Mouse (Mus musculus) intestine, embryonic 14.5 days (tissue): ENCODE results near the gene Nedd4. TPM values are rescaled to one million over a fixed set of nuclear protein-coding genes. Genes with fewer than 3 reads are reported as not detected.

Source experiments
- ATAC-seq: fragments of 200-750 bp; cut with Nextera tagmentation; replicated peaks from 2 replicates; pipeline ENCODE4 v1.8.0; 2017; ENCODE audit warnings: low read depth, moderate number of reproducible peaks, moderate TSS enrichment, moderate library complexity; ENCODE audit not compliant: low FRiP score, low TSS enrichment
- DNase-seq: peaks from one replicate; pipeline ENCODE4 v3.0.0-alpha.2; 2018; ENCODE audit warnings: low spot score
- H3K27ac ChIP-seq: fragments of 300-500 bp; sonication (generic); 2 replicates; pipeline ENCODE4 v1.5.1; 2014; ENCODE audit warnings: low read depth, mild to moderate bottlenecking, control low read depth
- H3K27me3 ChIP-seq: fragments of 300-500 bp; sonication (generic); replicated peaks from 2 replicates; pipeline ENCODE4 v1.6.1; 2014; ENCODE audit warnings: low read length, control low read depth; ENCODE audit not compliant: control insufficient read depth, insufficient read depth
- H3K36me3 ChIP-seq: fragments of 300-500 bp; sonication (generic); 2 replicates; pipeline ENCODE4 v1.6.1; 2014; ENCODE audit warnings: low read length, control low read depth; ENCODE audit not compliant: control insufficient read depth, insufficient read depth
- H3K4me1 ChIP-seq: fragments of 300-500 bp; sonication (generic); replicated peaks from 2 replicates; pipeline ENCODE4 v1.6.1; 2014; ENCODE audit warnings: low read length, control low read depth, mixed read lengths; ENCODE audit not compliant: control insufficient read depth, insufficient read depth
- H3K4me2 ChIP-seq: fragments of 300-500 bp; sonication (generic); 2 replicates; pipeline ENCODE4 v1.6.1; 2014; ENCODE audit warnings: low read length
- H3K4me3 ChIP-seq: fragments of 300-500 bp; sonication (generic); 2 replicates; pipeline ENCODE4 v1.5.1; 2014; ENCODE audit warnings: low read depth, low read length, control low read depth, mixed read lengths
- H3K9ac ChIP-seq: fragments of 300-500 bp; sonication (generic); 2 replicates; pipeline ENCODE4 v1.6.1; 2014; ENCODE audit warnings: mild to moderate bottlenecking, low read length
- H3K9me3 ChIP-seq: fragments of 300-500 bp; sonication (generic); 2 replicates; pipeline ENCODE4 v1.6.1; 2016; ENCODE audit warnings: low read length, control low read depth; ENCODE audit not compliant: control insufficient read depth
- WGBS: fragments of 180-500 bp; shearing (Covaris S2); extraction: QIAGEN DNeasy Blood & Tissue Kit; methylation state at CpG from one replicate; pipeline ENCODE4 v1.1.7; 2014; 5-methylcytosine and 5-hydroxymethylcytosine counted together
- polyA plus RNA-seq: library from polyadenylated mRNA; unstranded; fragments of >200 nt; fragmentation: Nextera tagmentation; extraction: Ambion mirVana; gene quantifications from 2 replicates; pipeline ENCODE4 v1.2.1, GENCODE M21; 2014

Nedd4 gene
- polyA plus RNA-seq, 1 experiment from 2014 or later = 671 TPM

DNA sequence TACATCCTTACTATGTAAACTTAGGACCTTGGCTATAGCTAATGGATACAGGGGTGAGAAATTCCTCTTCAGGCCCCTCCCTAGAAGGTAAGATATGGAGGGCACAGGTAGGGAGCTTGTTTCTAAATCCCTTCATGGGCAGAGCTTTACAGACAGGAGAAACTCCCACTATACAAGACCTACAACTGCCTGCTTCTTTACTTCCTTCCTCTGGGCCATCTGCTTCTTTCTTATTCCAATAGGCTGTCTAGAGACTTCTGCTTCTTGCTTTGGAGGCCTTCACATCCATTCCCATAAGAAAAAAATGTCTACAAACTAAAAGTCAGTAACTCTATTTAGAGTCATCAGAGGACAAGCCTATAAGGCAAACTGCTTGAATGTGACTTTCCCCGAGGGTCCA lies 125.6 kb downstream of the Nedd4 start:
- Histone ChIP-seq H3K27ac (no peak overlapping the region), H3K4me1 (peaks cover 11% of the 10 kb centered on the region), H3K36me3 (no peaks in the 10 kb centered on the region), H3K9me3 (no peaks in the 10 kb centered on the region), H3K4me3 (no peak overlapping the region), H3K4me2 (no peak overlapping the region), H3K27me3 (no peaks in the 10 kb centered on the region), H3K9ac (no peak overlapping the region)
- DNase-seq (no peak), ATAC-seq (no peak)
- WGBS = 72% methylated on average over 1 of the region's 1 CpGs

DNA sequence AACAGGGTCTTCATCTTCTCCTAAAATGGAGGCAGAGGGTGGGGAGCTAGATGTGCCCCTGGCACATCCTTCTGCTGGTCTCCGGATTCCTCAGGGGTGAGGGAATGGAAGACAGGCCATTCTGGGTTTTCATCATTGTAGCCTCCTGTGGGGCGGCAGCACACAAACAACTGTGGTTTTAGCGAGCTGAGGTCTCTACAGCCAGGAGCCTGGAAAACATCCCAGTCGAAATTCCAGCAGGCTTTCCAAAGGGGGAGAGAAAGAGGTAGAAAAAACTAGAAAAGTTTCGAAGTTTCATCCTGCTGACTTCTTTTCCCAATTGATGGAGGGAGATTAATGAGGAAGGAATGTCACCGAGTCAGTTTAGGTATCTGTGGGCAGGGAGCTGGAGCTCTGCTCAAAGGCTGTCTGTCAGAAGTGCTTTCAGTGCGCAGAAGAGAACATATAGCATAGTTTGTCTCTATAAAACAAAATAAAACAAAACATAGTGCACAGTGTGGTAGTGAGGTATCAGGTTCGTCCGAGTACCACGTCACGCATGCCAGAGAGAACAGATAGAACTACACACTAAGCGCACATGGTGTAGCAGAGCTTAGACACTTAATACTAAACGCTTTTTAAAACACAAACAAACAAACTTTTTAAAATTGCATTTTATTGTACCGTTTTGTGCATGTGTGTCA lies 128.5 kb downstream of the Nedd4 start:
- Histone ChIP-seq H3K36me3 (no peaks in the 10 kb centered on the region), H3K9ac (no peak overlapping the region), H3K9me3 (no peaks in the 10 kb centered on the region), H3K4me2 (no peak overlapping the region; the same call in 1 of the 2 replicates), H3K4me3 (no peak overlapping the region), H3K4me1 (peaks cover 11% of the 10 kb centered on the region), H3K27me3 (no peaks in the 10 kb centered on the region), H3K27ac (peak overlapping the region; percentile 67)
- WGBS = 47% methylated on average over 14 of the region's 14 CpGs
- no peak for ATAC-seq
- no peak for DNase-seq

DNA sequence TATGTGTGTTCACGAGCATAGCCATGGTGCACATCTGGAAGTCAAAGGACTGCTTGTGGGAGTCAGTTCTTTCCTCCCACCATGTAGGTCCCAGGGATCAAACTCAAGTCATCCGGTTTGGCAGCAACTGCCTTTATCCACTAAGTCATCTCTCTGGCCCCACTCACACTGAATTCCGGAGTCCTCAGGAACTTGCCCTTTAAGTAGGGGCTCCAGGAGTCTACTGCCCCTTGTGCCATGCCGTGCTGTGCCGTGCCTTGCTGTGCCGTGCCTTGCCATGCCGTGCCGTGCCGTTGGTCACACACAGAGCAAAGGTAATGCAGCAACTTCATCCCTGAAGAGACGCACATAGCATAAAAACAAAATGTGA lies 129.1 kb downstream of the Nedd4 start:
- 52% methylated on average over 10 of the region's 10 CpGs for WGBS
- no peak for ATAC-seq
- H3K4me2 ChIP-seq = no peak overlapping the region

DNA sequence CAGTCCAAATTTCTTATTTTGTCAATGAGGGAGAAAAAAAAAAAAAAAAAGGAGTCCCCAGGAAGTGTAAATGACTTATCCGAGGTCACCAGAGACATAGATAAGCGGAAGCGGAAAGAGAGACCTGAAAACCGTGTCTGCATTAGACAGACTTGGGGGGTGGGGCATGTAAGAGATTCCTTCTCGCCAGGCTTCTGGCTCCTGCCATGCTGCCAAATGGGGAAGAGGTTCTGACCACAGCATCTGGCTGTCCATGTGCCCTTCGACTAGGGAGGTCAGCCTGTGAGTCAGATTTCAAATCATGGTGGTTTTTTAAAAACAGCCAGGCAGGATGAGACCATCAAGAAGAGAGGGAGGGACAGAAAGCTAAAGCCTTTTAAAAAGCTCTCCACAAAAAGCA lies 129.5 kb downstream of the Nedd4 start:
- Histone ChIP-seq H3K9ac (no peak overlapping the region), H3K4me2 (no peak overlapping the region), H3K9me3 (no peaks in the 10 kb centered on the region), H3K36me3 (no peaks in the 10 kb centered on the region), H3K27me3 (no peaks in the 10 kb centered on the region), H3K4me1 (peaks cover 14% of the 10 kb centered on the region), H3K27ac (no peak overlapping the region), H3K4me3 (no peak overlapping the region)
- ATAC-seq (no peak), DNase-seq (no peak)
- 28% methylated on average over 6 of the region's 6 CpGs for WGBS

More for the DNA sequence above, 129.1 kb downstream of the Nedd4 start:
- no peaks in the 10 kb centered on the region for H3K36me3 ChIP-seq
- H3K27me3 ChIP-seq = no peaks in the 10 kb centered on the region
- no peak overlapping the region for H3K4me3 ChIP-seq
- peaks cover 14% of the 10 kb centered on the region for H3K4me1 ChIP-seq
- no peak overlapping the region for H3K9ac ChIP-seq
- H3K27ac ChIP-seq = peak overlapping the region; percentile 67; the same call in 1 of the 2 replicates
- no peak for DNase-seq
- no peaks in the 10 kb centered on the region for H3K9me3 ChIP-seq

DNA sequence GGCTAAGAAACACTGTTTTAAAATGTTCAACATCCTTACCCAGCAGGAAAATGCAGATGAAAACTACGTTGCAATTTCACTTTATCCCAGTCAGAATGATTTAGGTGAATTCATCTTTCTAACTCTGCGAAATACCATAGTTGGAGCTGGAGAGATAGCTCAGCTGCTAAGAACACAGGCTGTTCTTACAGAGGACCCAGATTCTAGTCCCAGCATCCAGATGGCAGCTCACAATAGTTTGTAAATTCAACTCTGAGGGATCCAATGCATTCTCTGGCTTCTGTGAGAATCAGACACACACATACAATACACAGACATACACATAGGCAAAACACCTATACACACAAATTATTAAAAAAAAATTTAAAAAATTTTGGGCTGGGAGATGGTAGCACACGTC lies 133.1 kb downstream of the Nedd4 start:
- no peaks in the 10 kb centered on the region for H3K9me3 ChIP-seq
- H3K9ac ChIP-seq = no peak overlapping the region
- peaks cover 18% of the 10 kb centered on the region for H3K4me1 ChIP-seq
- no peaks in the 10 kb centered on the region for H3K36me3 ChIP-seq
- ATAC-seq (no peak), DNase-seq (no peak)
- H3K4me3 ChIP-seq = no peak overlapping the region
- 77% methylated on average over 3 of the region's 3 CpGs for WGBS
- H3K4me2 ChIP-seq = no peak overlapping the region
- H3K27me3 ChIP-seq = no peaks in the 10 kb centered on the region
- H3K27ac ChIP-seq = no peak overlapping the region

DNA sequence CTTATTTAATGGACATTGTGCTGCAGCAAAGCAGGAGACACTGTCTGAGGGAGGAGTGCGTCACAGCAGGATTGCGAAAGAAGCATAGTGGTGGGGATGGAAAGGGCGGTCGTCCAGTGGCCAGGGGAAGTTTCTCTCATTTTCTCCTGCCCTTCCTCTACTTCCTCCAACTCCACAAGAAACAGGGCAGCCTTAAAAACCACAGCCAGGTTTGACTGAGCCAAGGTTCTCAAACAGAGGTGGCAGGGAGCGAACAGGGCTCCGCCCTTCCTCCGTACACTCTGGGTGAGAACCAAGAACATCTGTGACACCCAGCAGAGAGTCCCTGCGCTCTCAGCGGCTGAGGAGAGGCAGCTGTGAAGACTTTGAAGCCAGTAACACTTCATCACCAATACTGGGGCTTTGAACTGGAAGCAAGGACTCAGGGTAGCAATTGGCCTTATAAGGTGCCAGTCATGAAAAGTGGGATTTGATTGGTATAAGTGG lies 135.0 kb downstream of the Nedd4 start:
- ATAC-seq (no peak), DNase-seq (no peak)
- H3K27ac ChIP-seq = no peak overlapping the region
- peaks cover 7% of the 10 kb centered on the region; the same call in 1 of the 2 replicates for H3K4me1 ChIP-seq
- no peak overlapping the region for H3K4me2 ChIP-seq
- 48% methylated on average over 9 of the region's 9 CpGs for WGBS
- no peaks in the 10 kb centered on the region for H3K9me3 ChIP-seq
- H3K27me3 ChIP-seq = no peaks in the 10 kb centered on the region
- H3K4me3 ChIP-seq = no peak overlapping the region
- H3K36me3 ChIP-seq = no peaks in the 10 kb centered on the region
- H3K9ac ChIP-seq = no peak overlapping the region

Other genes starting within 250 kb of the Nedd4 start
- gene Mns1, start 224.3 kb upstream of the Nedd4 start, polyA plus RNA-seq = 20.9 and 24.0 TPM in 2 replicates
- 22.8 and 25.0 TPM in 2 replicates for gene Tex9, start 170.1 kb upstream of the Nedd4 start, polyA plus RNA-seq
- 17.9 and 18.0 TPM in 2 replicates for gene Rfx7, start 130.1 kb upstream of the Nedd4 start, polyA plus RNA-seq
- 0.84 and 1.1 TPM in 2 replicates for gene Prtg, start 144.5 kb downstream of the Nedd4 start, polyA plus RNA-seq